Mouse (Mus musculus) A20 (cell line): Measurements from ENCODE around the gene Nup153.

Source experiments
- DNase-seq: peaks from one replicate; pipeline ENCODE4 v3.0.0-alpha.2; 2011; ENCODE audit warnings: low read depth, low spot score

Nup153 gene

DNA sequence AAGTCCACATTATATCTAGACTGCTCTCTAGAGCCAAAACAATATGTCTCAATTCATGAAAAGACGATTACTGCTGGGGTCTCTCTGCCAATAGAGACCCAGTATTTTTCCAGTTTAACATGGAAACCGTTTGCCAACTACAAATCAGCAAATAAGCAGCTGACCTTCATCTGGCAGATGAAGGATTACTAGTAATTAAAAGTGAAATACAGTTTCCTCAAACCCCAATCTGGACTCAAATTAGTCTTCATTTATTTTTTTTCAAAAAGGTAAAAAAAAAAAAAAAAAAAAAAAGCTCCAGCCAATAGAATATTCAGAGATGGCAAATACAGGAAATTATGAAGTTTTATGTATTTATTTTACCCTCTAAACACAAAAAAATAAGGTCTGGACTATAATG is 2.3 kb upstream of the Nup153 start:
- no peak for DNase-seq

DNA sequence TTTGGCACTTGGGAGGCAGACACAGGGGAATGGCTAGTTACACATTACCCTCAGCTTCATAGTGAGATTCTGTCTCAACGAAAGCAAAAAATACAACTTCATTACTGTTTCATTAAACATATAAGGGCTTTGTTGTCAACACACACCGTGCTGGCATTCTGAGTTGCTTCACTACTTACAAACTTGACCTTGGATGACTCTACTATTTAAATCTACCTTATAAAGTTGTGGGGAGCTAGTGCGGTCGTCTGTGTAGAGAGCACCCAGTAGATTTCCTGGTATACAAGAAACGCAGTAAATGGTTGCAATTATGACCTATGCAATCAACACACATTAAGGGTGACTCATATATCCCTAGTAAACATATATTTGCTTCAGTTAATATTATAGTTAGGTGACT is 671 bp upstream of the Nup153 start:
- DNase-seq = no peak

DNA sequence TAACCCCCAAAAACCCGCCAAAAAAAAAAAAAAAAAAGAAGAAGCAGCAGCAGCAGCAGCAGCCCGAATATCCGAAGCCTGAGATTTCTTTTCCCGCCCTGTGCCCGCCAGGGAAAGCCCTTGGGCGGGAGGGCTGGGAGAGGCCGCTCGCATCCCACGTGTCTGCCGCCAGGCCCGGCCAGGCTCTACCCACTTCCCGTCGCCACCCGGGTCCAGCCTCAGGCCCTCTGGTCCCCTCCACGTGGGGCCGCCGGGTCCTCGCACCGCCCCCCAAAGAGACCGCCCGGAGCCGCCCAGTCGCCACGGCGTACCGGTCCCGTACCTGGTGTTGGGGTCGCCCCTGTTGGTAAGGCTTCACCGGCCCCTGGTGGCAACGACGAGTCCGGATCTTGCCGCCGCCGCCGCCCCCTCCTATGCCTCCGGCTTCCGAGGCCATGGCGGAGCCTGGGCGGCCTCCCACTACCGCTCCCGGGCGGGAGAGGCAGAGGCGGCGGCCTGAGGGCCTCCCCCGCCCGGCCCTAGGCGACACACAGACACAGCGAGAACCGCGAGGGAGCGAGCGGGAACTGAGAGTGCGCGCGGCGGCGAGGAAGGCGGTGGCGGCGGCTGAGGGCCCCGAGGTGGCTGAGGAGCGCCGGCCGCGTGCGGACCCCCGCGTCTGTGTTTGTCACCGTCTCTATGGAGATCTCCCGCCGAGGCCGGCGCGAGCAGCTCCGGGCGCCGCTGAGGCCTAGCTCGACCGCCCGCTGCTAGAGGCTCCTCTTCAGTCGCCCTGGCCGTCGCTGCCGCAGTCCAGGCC is 503 bp downstream of the Nup153 start:
- DNase-seq = peak; percentile 82

DNA sequence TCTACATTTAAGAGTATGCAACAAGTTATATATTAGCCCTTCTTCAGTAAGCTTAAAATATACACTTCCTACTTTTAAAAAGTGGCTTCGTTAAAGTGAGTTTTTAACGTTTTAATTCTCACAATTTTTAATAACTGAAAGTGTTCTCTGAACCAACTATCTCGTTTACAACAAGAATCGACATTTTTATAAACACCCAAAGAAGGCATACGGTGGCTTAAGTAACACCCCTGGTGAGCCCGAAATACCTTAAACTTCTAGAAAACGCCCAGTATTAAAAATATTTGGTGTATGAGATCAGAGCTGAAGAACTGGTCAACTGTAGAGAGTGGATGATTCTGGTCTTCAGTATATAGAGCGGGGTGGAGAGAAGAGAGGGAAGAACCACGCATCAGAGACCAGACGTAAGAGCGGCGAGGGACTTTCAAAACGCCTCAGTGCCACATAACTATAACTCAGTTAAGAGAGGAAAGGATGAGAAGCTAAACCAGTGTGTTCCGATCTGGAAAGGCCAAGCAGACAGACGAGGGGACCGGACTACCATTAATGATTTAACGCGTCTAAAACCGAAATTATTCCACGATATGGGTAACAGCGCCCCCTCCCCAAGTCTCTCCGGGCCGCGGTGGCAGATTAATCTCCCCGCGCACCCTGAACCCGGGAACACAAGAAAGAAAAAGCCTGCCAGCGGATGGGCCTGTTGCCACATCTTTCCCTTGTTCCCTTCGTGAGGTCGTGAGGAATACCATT is 1.3 kb downstream of the Nup153 start:
- DNase-seq = peak; percentile 76

DNA sequence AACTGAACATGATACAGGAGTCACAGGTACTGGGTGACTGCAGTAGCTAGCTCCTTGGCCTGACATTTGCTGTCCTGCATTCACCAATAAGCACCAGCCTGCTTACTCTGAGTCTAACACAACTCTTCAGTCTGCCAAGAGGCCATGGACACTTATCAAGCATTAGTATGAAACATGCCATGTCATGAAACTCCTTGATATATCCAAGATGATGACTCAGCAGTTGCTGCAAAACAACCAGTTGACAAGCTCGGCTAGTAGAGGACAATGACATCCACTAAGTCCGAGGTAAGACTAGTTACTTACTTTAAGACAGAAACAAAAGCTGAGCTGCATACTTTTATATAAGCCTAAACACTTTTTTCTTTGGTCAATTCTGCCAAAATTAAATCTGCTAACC is 2.5 kb downstream of the Nup153 start:
- DNase-seq = peak; percentile 60

- peak; percentile 45 for DNase-seq
Measured at GRCm38 (mm10) chr13:46724371-46724770, 3.4 kb downstream of the Nup153 start.

GRCm38 (mm10) chr13:46721009-46721408 is 6.7 kb downstream of the Nup153 start:
- peak; percentile 75 for DNase-seq

DNA sequence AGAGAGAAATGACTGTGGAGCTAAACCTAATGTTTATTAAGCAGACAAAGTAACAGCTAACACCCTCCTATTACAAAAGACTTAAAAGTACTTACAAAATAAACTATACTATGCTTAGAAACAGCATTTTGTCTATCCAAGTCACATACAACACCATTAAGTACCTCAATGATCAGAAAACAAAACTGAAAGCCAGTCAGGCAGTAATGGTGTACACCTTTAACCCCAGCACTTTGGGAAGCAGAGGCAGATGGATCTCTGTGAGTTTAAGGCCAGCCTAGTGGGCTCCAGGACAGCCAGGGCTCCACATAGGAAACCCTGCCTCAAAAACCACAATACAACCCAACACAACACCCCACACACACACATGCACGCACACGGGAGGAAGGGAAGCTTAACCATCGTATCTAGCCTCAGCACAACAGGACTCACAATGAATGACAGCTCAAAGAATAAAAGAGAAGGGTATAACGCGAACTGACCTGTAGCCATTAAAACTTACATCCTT is 8.8 kb downstream of the Nup153 start:
- peak; percentile 41 for DNase-seq

GRCm38 (mm10) chr13:46715976-46716639 is 11.6 kb downstream of the Nup153 start:
- peak; percentile 79 for DNase-seq

DNA sequence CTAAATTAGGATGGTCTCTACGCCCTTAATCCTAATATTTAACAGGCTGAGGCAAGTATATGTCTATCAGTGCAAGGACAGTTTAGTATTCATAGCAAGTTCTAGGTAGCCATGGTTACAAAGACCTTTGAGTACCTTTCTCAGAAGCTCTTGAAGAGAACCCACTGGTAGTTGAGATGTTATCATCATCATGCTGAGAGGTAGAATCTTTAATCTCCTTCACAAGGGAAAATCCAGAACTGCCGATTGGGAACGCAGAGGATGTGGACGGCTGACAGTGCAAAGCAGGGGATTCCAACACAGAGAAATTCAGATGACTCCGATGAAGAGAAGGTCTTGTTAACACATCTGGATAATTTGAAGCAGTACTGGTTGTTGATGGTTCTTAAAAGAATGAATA is 14.3 kb downstream of the Nup153 start:
- no peak for DNase-seq

GRCm38 (mm10) chr13:46703138-46703537 is 24.6 kb downstream of the Nup153 start:
- peak; percentile 40 for DNase-seq

- DNase-seq = peak; percentile 70
Measured at GRCm38 (mm10) chr13:46701486-46701885, 26.3 kb downstream of the Nup153 start.

GRCm38 (mm10) chr13:46699372-46699771 is 28.4 kb downstream of the Nup153 start:
- no peak for DNase-seq

DNA sequence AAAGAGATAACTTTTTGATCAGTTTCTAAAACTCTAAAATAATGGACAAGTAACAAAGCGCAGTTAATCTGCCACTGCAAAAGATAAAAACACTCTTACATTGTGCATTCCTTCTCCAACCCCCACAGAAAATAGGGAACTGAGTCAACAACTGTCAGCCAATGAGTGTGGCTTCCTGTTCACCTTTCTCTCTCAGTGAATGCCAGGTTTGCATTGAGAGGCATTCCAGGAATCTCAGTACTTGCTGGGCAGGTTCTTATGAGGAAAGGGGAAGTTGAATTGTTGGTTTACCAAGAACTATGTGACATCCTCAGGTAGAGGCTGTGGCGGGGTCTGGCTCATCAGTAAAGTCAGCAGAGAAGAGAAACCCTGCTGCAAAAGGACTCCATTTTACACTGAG is 31.0 kb downstream of the Nup153 start:
- DNase-seq = peak; percentile 32

GRCm38 (mm10) chr13:46695932-46696331 is 31.8 kb downstream of the Nup153 start:
- DNase-seq = no peak

DNA sequence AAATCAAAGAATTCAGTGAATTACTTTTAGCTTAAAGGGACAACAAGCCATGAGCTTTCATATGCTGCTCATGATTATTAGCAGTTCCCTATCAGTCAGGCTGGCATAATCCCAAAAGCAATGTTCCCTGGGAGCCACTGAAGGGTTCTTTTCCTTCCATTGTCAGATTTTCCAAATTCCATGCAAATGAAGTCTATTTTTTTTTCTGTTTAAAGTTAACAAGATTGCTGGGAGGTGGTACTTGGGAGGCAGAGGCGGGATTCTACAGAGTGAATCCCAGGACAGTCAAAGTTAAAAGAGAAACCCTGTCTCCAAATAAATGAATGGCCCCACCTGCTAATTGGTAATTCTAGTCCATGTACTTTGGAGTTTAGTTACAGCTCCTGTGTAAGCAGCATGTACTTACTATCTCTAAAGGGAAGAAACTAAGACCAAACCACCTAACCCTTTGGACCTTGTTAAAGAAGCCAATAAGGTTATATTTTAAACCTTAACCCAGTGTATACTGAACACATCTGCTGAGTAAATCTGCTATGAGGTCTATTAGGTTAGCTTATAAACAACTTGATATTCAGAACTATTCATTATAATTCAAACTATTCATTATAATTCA is 32.3 kb downstream of the Nup153 start:
- no peak for DNase-seq

DNA sequence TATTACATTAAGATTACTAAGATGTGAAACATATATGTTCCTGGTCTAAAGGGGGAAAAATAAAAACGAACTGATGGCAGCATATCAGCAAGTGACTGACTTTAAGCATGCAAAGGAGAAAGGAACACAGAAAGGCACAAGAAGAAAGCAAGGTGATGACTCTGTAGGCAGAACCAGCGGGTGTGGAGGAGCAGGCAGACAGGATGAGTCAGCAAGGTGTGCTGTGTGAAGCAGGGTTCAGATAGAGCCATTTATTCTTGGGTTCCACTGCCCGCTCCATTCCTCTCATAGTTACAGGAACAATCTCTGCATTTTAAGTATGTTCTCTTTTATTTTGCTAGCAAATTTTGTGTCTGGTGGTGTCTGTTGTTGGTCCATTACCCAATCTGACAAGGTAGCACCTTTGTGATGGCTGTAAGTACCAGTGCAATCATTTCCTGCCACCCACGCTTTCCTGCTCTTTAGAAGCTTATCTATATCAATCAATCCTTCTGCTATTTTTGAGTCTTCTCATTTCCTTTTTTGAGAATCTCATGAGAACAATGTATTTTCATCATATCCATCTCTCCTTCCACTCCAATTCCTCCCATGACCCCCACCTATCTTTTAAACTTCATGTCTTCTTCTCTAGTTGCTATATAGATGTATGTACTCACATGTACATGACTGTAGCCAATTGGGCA is 37.0 kb downstream of the Nup153 start:
- DNase-seq = peak; percentile 10

GRCm38 (mm10) chr13:46683370-46683769 is 44.4 kb downstream of the Nup153 start:
- no peak for DNase-seq

DNA sequence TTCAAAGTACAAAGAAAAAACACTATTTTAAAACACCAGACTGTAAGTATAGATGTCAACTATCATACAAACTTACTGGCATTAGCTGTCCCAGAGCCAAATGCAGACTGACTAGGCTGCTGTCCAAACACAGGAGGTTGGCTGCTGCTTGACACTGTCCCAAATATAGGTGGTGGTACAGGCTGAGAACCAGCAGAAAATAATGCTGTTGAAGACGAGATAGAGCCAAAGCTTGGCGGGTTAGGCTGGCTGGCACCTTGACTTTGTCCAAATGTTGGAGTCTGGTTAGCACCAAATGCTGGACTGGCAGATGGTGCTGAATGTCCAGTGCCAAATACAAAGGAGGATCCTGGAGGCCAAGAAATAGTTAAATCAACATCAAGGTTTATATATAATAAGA is 44.8 kb downstream of the Nup153 start:
- no peak for DNase-seq

DNA sequence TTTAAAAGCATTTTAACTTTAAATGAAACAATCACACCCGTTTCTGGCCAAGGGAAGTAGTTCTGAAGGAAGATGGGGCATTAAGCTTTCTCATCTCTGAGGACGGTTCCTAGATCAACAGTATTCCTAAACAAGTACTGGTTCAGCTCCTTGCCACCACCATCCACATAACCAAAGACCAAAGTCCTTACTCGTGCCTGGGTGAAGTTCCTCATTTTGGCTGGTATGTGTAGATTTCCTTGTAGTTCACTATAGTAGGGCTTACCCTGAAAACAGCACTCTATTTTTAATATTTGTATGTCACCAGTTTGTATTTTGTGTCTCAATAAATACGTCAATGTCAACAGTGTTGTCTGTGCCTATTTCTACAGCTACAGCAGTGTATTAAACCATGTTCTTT is 50.0 kb downstream of the Nup153 start:
- no peak for DNase-seq

DNA sequence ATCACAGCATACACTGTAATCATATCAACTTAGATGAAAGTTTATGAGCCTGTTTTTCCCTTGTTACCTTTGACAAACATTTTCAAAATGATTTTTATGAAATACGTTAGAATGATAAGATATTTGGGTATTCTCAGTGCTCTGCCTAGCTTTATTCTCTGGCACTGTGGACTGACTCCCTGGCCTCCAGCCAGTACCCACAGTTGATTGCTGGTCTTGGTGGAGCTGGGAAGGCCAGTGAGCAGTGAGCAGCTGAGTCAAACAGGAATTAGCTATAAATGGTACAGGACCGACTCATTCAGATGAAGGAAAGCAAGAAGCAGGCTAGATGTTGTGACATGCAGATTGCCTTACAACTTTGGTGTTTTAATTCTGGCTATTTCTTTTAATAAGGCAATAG is 53.1 kb downstream of the Nup153 start:
- no peak for DNase-seq
